Mouse (Mus musculus) MEL (cell line): Measurements from ENCODE around the gene Rbfox2. TPM values are rescaled to one million over a fixed set of nuclear protein-coding genes. Genes with fewer than 3 reads are reported as not detected.

Experiments used
- DNase-seq: peaks from one replicate; pipeline ENCODE4 v3.0.0; 2011; ENCODE audit warnings: low read depth, low spot score
- H3K27ac ChIP-seq: 2 replicates; pipeline ENCODE4 v1.5.1; 2012; ENCODE audit warnings: low read depth, mild to moderate bottlenecking, control low read depth, low read length, moderate library complexity; ENCODE audit not compliant: control insufficient read depth
- H3K27me3 ChIP-seq, 2 experiments: fragments of 150-350 bp in 1 of 2; sonication (generic) in 1 of 2; 2 replicates each; pipeline ENCODE4 v1.6.1; 2012; ENCODE audit warnings: low read length in 2 of 2, mild to moderate bottlenecking in 2 of 2, improper control_type of control experiment in 1 of 2, moderate library complexity in 1 of 2; ENCODE audit not compliant: insufficient read depth in 2 of 2, control insufficient read depth in 1 of 2
- H3K36me3 ChIP-seq, 2 experiments: 2 replicates each; pipeline ENCODE4 v1.6.1; 2012 to 2014; ENCODE audit warnings: low read length in 2 of 2, improper control_type of control experiment in 1 of 2, inconsistent platforms in 1 of 2, mild to moderate bottlenecking in 1 of 2; ENCODE audit not compliant: insufficient read depth in 2 of 2, control insufficient read depth in 1 of 2
- H3K4me1 ChIP-seq, 2 experiments: fragments of 150-350 bp in 1 of 2; sonication (generic) in 1 of 2; 2 replicates each; pipeline ENCODE4 v1.6.1; 2012; ENCODE audit warnings: low read length in 2 of 2, improper control_type of control experiment in 1 of 2, mild to moderate bottlenecking in 1 of 2; ENCODE audit not compliant: insufficient read depth in 2 of 2, control insufficient read depth in 1 of 2
- H3K4me3 ChIP-seq, 2 experiments: fragments of 150-350 bp in 1 of 2; sonication (generic) in 1 of 2; 2 replicates each; pipeline ENCODE4 v1.5.1; 2012; ENCODE audit warnings: low read depth in 2 of 2, low read length in 2 of 2, mild to moderate bottlenecking in 2 of 2, moderate library complexity in 2 of 2, control low read depth in 1 of 2, improper control_type of control experiment in 1 of 2; ENCODE audit not compliant: control insufficient read depth in 1 of 2, insufficient read depth in 1 of 2
- H3K79me2 ChIP-seq: 2 replicates; pipeline ENCODE4 v1.6.1; 2012; ENCODE audit warnings: mild to moderate bottlenecking, low read length, moderate library complexity; ENCODE audit not compliant: control insufficient read depth, poor library complexity, insufficient read depth
- H3K9ac ChIP-seq: 2 replicates; pipeline ENCODE4 v1.6.1; 2012; ENCODE audit warnings: low read depth, mild to moderate bottlenecking, control low read depth, low read length, moderate library complexity; ENCODE audit not compliant: control insufficient read depth, poor library complexity, severe bottlenecking
- H3K9me3 ChIP-seq: fragments of 150-350 bp; sonication (generic); replicated peaks from 2 replicates; pipeline ENCODE4 v1.6.1; 2012; ENCODE audit warnings: mild to moderate bottlenecking, low read length, improper control_type of control experiment, moderate library complexity; ENCODE audit not compliant: insufficient read depth
- BHLHE40 ChIP-seq: IDR thresholded peaks from 2 replicates; pipeline ENCODE4 v1.6.1; 2012; ENCODE audit warnings: low read depth, mild to moderate bottlenecking, inconsistent platforms, low read length, improper control_type of control experiment, borderline replicate concordance
- CHD1 ChIP-seq: IDR thresholded peaks from 2 replicates; pipeline ENCODE4 v1.6.1; 2012; ENCODE audit warnings: low read depth, mild to moderate bottlenecking, inconsistent platforms, low read length, improper control_type of control experiment
- CHD2 ChIP-seq: IDR thresholded peaks from 2 replicates; pipeline ENCODE4 v1.6.1; 2011; ENCODE audit warnings: low read length, improper control_type of control experiment
- ELF1 ChIP-seq: IDR thresholded peaks from 2 replicates; pipeline ENCODE4 v1.6.1; 2014; ENCODE audit warnings: low read depth, mild to moderate bottlenecking, inconsistent platforms, low read length, improper control_type of control experiment, moderate library complexity
- EP300 ChIP-seq, 2 experiments: IDR thresholded peaks; 2 replicates each; pipeline ENCODE4 v1.6.1; 2011; ENCODE audit warnings: improper control_type of control experiment in 2 of 2, low read length in 2 of 2, low read depth in 1 of 2, mild to moderate bottlenecking in 1 of 2
- ETS1 ChIP-seq: IDR thresholded peaks from 2 replicates; pipeline ENCODE4 v1.6.1; 2012; ENCODE audit warnings: low read depth, mild to moderate bottlenecking, inconsistent platforms, low read length, improper control_type of control experiment, moderate library complexity
- GATA1 ChIP-seq: IDR thresholded peaks from 2 replicates; pipeline ENCODE4 v1.6.1; 2011; ENCODE audit warnings: low read depth, low read length, improper control_type of control experiment
- JUND ChIP-seq: IDR thresholded peaks from 2 replicates; pipeline ENCODE4 v1.6.1; 2011; ENCODE audit warnings: low read depth, mild to moderate bottlenecking, improper control_type of control experiment, low read length
- MAFK ChIP-seq: IDR thresholded peaks from 2 replicates; pipeline ENCODE4 v1.6.1; 2011; ENCODE audit warnings: low read depth, mild to moderate bottlenecking, low read length, improper control_type of control experiment, borderline replicate concordance
- MAX ChIP-seq: IDR thresholded peaks from 2 replicates; pipeline ENCODE4 v1.6.1; 2011; ENCODE audit warnings: low read length, improper control_type of control experiment
- MAZ ChIP-seq: IDR thresholded peaks from 2 replicates; pipeline ENCODE4 v1.6.1; 2012; ENCODE audit warnings: low read depth, mild to moderate bottlenecking, inconsistent platforms, low read length, improper control_type of control experiment
- MEF2A ChIP-seq: IDR thresholded peaks from 2 replicates; pipeline ENCODE4 v1.6.1; 2014; ENCODE audit warnings: low read depth, mild to moderate bottlenecking, inconsistent platforms, low read length, improper control_type of control experiment; ENCODE audit not compliant: poor library complexity, insufficient replicate concordance, severe bottlenecking; ENCODE audit errors: extremely low read depth
- MYB ChIP-seq: IDR thresholded peaks from 2 replicates; pipeline ENCODE4 v1.6.1; 2011; ENCODE audit warnings: mild to moderate bottlenecking, low read depth, low read length, improper control_type of control experiment
- MYC ChIP-seq: IDR thresholded peaks from 2 replicates; pipeline ENCODE4 v1.6.1; 2011; ENCODE audit warnings: low read depth, mild to moderate bottlenecking, low read length, improper control_type of control experiment, moderate library complexity
- NRF1 ChIP-seq: IDR thresholded peaks from 2 replicates; pipeline ENCODE4 v1.6.1; 2014; ENCODE audit warnings: low read depth, mild to moderate bottlenecking, inconsistent platforms, low read length, improper control_type of control experiment, moderate library complexity; ENCODE audit not compliant: poor library complexity, insufficient read depth, severe bottlenecking
- POLR2AphosphoS2 ChIP-seq: IDR thresholded peaks from 2 replicates; pipeline ENCODE4 v1.6.1; 2011; ENCODE audit warnings: low read length, improper control_type of control experiment
- POLR2AphosphoS5 ChIP-seq: IDR thresholded peaks from 2 replicates; pipeline ENCODE4 v1.6.1; 2012; ENCODE audit warnings: low read depth, borderline replicate concordance, mild to moderate bottlenecking, inconsistent platforms, low read length, moderate library complexity, mixed read lengths
- RCOR1 ChIP-seq: IDR thresholded peaks from 2 replicates; pipeline ENCODE4 v1.6.1; 2012; ENCODE audit warnings: low read depth, mild to moderate bottlenecking, inconsistent platforms, low read length, improper control_type of control experiment
- TAL1 ChIP-seq: IDR thresholded peaks from 2 replicates; pipeline ENCODE4 v1.6.1; 2012; ENCODE audit warnings: mild to moderate bottlenecking, inconsistent platforms, low read length, moderate library complexity, mixed read lengths
- UBTF ChIP-seq: IDR thresholded peaks from 2 replicates; pipeline ENCODE4 v1.6.1; 2012; ENCODE audit warnings: low read depth, mild to moderate bottlenecking, inconsistent platforms, low read length, improper control_type of control experiment, moderate library complexity, borderline replicate concordance; ENCODE audit not compliant: insufficient read depth
- USF1 ChIP-seq: IDR thresholded peaks from 2 replicates; pipeline ENCODE4 v1.6.1; 2014; ENCODE audit warnings: low read depth, mild to moderate bottlenecking, inconsistent platforms, low read length, improper control_type of control experiment, moderate library complexity
- USF2 ChIP-seq, 2 experiments: IDR thresholded peaks; 2 replicates each; pipeline ENCODE4 v1.6.1; 2011 to 2012; ENCODE audit warnings: improper control_type of control experiment in 2 of 2, low read length in 2 of 2, borderline replicate concordance in 1 of 2, inconsistent platforms in 1 of 2, low read depth in 1 of 2, mild to moderate bottlenecking in 1 of 2; ENCODE audit not compliant: insufficient read depth in 1 of 2
- ZC3H11A ChIP-seq: IDR thresholded peaks from 2 replicates; pipeline ENCODE4 v1.6.1; 2012; ENCODE audit warnings: low read depth, mild to moderate bottlenecking, inconsistent platforms, low read length, improper control_type of control experiment
- ZMIZ1 ChIP-seq: IDR thresholded peaks from 2 replicates; pipeline ENCODE4 v1.6.1; 2012; ENCODE audit warnings: low read depth, mild to moderate bottlenecking, inconsistent platforms, low read length, improper control_type of control experiment, moderate library complexity
- ZNF384 ChIP-seq: IDR thresholded peaks from 2 replicates; pipeline ENCODE4 v1.6.1; 2012; ENCODE audit warnings: low read depth, mild to moderate bottlenecking, inconsistent platforms, low read length, improper control_type of control experiment
- polyA plus RNA-seq, 2 experiments: library from polyadenylated mRNA; stranded (reverse) in 1 of 2; unstranded in 1 of 2; fragments of >175 nt in 1 of 2; fragments of >200 nt in 1 of 2; gene quantifications; 2 replicates each; pipeline versions ENCODE4 v1.2.1 to v1.2.4; 2012; ENCODE audit warnings: low replicate concordance in 2 of 2, low read depth in 1 of 2; ENCODE audit not compliant: insufficient read length in 2 of 2, insufficient read depth in 1 of 2, missing spikeins in 1 of 2
- total RNA-seq: library from RNA; depleted of rRNA; stranded (reverse); fragments of 300-350 nt; gene quantifications from 2 replicates; pipeline ENCODE4 v1.2.3, GENCODE M21; 2012

Gene Rbfox2
- total and polyA plus RNA-seq, 3 experiments: 3.4 to 6.0 TPM; not detected in 1

GRCm38 (mm10) chr15:77058566-77058965, 248.2 kb downstream of the Rbfox2 start:
- H3K4me3 ChIP-seq: no peak overlapping the region
- no peaks in the 10 kb centered on the region for H3K79me2 ChIP-seq
- H3K27me3 ChIP-seq: no peaks in the 10 kb centered on the region
- H3K9ac ChIP-seq: no peak overlapping the region
- no peaks in the 10 kb centered on the region for H3K9me3 ChIP-seq
- peaks cover 2 to 11% of the 10 kb centered on the region in 2 experiments; a peak in 3 of 4 replicates for H3K4me1 ChIP-seq
- peak overlapping the region; percentile 15; the same call in 1 of the 2 replicates for H3K27ac ChIP-seq
- DNase-seq: peak; percentile 57
- TF ChIP-seq USF1 (peak; percentile 9; the same call in 1 of the 2 replicates), MYB (no peak), CHD2 (no peak), CHD1 (no peak), EP300 (IDR thresholded peaks at IDR 0.05; ENCODE audit: low read depth in 1 of 2, low read length in 2 of 2) (peak in 1 of 2 experiments; percentile 35; a peak in 1 of 4 replicates), MYC (no peak), TAL1 (no peak), MAFK (no peak), MAZ (no peak), ETS1 (peak; percentile 29; the same call in 1 of the 2 replicates), USF2 (IDR thresholded peaks at IDR 0.05; ENCODE audit: borderline replicate concordance in 1 of 2, insufficient read depth in 1 of 2, low read depth in 1 of 2, low read length in 2 of 2) (no peak), RCOR1 (peak; percentile 49; the same call in 1 of the 2 replicates), JUND (peak; percentile 58; the same call in 1 of the 2 replicates), ZMIZ1 (no peak), GATA1 (no peak), ZNF384 (peak; percentile 92), BHLHE40 (no peak), UBTF (no peak), NRF1 (no peak), ZC3H11A (no peak)
- TF ChIP-seq, all 39 proteins: peak for 6
- peaks cover 0 to 6% of the 10 kb centered on the region in 2 experiments; a peak in 2 of 4 replicates for H3K36me3 ChIP-seq

- TF ChIP-seq CHD1 (no peak), MAZ (no peak), ELF1 (no peak), TAL1 (no peak), POLR2AphosphoS5 (no peak), MYB (no peak), POLR2AphosphoS2 (no peak), MEF2A (no peak), MAX (peak; percentile 42; the same call in 1 of the 2 replicates)
- Histone ChIP-seq H3K4me3 (peak overlapping the region in 1 of 2 experiments; percentile 18; a peak in 1 of 4 replicates), H3K27me3 (no peaks in the 10 kb centered on the region), H3K9ac (peak overlapping the region; percentile 44), H3K79me2 (no peaks in the 10 kb centered on the region), H3K36me3 (peaks cover 0 to 6% of the 10 kb centered on the region in 2 experiments; a peak in 2 of 4 replicates), H3K27ac (peak overlapping the region; percentile 27), H3K4me1 (peaks cover 2 to 20% of the 10 kb centered on the region in 2 experiments; a peak in 3 of 4 replicates), H3K9me3 (no peaks in the 10 kb centered on the region)
- peak; percentile 45 for DNase-seq
These were observed 250.1 kb downstream of the Rbfox2 start for GRCm38 (mm10) chr15:77056791-77057051.
